Mouse (Mus musculus) bone marrow, adult 2 months (tissue): ENCODE measurements around the gene Sdk1.

Experiments
- CTCF ChIP-seq: fragments of 200-500 bp; IDR thresholded peaks from 2 replicates; pipeline ENCODE4 v1.5.1; 2011; ENCODE audit warnings: low read length, control low read depth; ENCODE audit not compliant: control insufficient read depth, insufficient read depth
- POLR2A ChIP-seq: fragments of 200-500 bp; IDR thresholded peaks from 2 replicates; pipeline ENCODE4 v1.6.1; 2011; ENCODE audit warnings: low read depth, mild to moderate bottlenecking, control low read depth, low read length, borderline replicate concordance; ENCODE audit not compliant: control insufficient read depth

DNA sequence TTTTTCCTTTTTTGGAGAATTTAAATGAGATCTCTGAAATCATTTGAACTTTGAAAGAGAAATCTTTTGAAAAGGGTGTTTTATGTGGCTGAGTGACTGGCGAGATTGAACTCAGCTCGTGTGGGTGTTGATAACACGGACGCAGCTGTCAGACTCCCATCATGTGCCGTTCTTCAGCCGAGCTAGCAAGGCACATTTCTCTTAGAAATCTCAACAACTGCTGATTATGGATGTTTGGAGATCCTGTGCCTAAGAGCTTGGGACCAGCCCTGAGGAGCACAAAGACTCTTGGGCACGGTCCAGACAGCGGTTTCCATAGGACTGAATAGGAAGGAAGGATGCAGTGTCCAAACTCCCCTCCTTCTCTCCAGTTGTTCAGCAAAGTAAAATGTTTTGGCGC is 648.5 kb downstream of the Sdk1 start:
- no peak for TF ChIP-seq POLR2A
- TF ChIP-seq CTCF = no peak
